Mouse (Mus musculus): ENCODE measurements around the gene Zfp644.

DNA sequence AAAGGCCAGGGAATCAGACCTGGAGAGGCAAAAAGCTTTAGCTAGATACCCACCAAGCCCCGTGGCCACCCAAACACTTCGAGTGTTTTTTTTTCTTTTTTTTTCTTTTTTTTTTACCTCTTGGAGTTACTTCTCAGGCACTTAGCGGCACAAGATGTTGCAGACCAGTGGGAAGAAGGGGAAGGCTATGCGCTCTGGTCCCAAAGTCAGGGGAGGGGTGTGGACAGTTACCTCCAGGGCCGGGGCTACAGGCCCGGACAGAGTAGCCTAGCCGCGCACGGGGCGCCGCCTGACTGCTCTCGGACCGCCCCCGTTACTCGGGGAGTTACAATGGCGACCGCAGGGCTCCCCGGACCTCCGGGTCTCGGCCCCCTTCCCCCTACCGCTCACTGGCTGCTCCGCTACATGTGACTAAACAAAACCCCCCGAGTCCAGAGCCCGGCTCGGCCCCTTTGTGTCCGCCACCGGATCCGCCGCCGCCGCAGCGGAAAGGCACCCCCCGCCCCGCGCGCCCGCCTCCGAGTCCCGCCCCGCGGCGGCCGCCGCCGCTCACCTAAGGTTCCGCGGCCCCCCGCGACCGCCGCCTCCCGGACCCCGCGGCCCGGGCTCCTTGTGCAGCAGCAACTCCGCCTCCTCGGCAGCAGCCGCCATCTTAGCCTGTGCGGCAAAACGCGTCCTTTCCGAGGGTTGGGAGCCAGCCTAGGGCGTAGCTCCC is 1.2 kb downstream of the Zfp644 start:
- TF ChIP-seq CTCF (IDR thresholded peaks at IDR 0.05; ENCODE audit: control insufficient read depth, insufficient read depth, insufficient replicate concordance, low read depth, low read length): no peak
- no peak for TF ChIP-seq POLR2A (IDR thresholded peaks at IDR 0.05; ENCODE audit: control insufficient read depth, low read depth, low read length)

All from testis, adult 2 months (tissue).